Mouse (Mus musculus) CD4-positive helper T cell, adult 2 months (primary cell): ENCODE results near the gene Tmem186.
A peak's percentile ranks its signal among the peaks of the same experiment; 100 is the strongest.

Experiments used
- DNase-seq: peaks from one replicate; pipeline ENCODE4 v3.0.0-alpha.2; 2012; ENCODE audit warnings: low read depth, missing footprints, low spot score

Gene Tmem186

DNA sequence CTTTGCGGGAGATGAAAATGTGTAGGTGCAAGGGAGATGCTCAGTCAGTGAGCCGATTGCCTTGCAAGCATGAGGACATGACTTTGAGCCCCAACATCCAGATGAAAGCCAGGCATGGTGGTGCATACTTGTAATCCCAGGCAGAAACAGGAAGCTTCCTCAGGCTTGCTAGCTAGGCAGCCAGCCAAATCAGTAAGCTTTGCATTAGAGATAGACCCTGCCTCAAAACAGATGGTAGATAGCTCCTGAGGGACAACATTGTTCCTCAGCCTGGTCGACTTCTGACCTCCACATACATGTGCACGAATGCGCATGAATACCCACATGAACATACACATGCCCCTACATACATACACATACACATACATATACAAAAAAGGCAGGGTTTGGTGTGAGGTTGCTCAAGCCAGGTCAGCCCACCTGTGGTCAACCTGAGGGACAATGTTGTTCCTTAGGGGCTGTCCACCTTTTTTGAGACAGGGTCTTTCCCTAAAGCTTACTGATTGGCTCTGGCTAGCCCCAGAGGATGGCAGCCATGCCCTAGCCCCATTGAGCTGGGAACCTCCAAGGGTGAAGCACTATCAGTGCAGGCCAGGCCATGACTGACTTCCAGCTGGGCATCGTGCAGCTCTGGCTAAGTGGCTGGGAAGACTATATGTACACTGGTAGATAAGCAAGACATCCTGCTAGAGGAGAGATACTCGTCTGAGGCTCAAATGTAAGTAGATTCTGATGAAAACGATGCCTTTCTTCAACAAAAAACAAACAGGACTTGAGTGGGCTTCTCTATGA is 25.1 kb downstream of the Tmem186 start:
- DNase-seq, result no peak

DNA sequence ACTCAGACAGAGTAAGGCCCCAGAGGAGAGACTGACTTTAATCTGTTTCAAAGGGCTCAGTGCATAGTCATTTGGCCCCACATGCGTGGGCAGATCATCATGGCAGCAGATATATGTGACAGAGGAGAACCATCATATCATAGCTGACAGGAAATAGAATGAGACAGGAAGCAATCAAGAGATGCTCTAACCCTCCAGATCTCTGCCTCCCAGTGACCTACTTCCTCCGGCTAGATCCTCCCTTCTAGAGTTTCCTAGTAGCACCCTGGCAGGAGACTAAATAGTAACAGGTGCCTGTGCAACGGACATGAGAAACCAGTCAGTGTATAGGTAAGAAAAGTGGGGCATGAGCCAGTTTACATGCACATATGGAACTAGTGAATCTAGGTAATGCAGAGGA is 27.1 kb downstream of the Tmem186 start:
- DNase-seq, result peak; percentile 44

DNA sequence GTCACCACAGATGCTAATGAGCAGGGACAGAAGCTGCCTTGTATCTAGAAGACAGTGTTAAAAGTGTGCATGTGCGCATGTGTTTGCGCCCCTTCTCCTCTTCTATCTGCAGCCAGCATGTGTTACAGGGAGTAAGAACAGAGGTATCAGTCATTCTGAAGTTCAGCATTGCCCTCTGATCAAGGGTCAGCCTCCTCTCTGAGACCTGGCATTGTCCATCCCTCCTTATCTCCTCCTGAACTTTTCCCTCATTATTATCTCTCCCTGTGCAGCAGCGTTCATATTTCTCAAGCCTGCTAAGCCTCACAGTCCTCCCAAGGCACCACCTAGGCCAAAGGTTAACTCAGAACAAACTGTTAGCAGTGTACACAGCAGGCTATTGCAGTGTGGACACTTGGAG is 33.7 kb downstream of the Tmem186 start:
- no peak for DNase-seq

DNA sequence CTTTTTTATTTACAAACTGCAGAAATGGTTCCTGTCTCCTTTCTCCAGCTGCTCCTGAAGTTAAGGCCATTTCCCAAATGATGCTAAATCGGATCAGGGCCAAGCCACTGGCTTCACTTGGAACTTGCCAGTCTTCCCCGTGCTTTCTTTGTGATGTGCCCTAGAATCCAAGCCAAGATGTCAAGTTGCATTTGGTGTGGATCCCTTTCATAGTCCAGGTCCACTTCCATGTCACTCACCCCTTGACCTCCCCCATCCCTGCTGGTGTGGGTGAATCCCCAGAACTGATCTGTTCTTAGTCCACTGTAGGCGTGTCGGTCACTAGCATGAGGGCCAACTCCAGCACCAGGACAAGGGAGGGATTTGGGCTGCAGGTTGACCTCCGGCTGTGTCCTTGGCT is 40.0 kb downstream of the Tmem186 start:
- no peak for DNase-seq

DNA sequence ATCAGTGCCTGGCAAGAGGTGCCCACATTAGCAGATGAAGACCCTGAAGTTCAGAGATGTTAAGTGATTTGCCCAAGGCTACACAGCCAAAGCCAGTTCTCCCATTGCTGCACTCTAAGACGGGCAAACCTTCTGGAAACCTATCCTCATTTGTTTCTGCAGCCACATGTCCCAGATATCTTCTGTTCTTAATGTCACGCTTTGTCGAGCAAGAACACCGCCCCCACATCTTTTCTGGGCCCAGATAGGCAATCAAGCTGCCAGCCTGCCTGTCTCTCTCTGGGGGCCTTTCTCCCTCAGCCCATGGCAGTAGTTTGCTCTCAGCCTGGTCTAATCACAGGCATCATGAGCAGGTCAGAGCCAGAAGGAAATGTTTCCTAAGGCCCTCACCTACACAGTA is 41.2 kb downstream of the Tmem186 start:
- no peak for DNase-seq

DNA sequence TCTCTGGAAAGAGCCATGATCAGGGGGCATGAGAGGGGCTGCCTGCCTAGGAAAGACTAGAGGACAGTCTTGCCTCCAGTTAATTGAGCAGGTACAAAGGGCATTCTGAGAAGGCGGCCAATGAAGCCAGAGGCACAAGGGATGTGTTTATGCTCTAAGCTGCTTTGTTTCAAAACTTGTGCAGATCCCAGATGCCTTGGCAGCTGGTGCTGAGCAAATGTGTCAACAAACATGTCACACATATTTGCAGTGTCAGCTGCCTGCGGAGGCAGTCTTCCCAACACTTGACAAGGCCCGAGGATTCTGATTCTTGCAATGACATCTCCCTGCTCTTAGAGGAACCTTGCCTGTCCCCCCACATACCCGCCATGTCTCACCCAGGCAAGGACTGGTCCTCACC is 42.1 kb downstream of the Tmem186 start:
- no peak for DNase-seq

DNA sequence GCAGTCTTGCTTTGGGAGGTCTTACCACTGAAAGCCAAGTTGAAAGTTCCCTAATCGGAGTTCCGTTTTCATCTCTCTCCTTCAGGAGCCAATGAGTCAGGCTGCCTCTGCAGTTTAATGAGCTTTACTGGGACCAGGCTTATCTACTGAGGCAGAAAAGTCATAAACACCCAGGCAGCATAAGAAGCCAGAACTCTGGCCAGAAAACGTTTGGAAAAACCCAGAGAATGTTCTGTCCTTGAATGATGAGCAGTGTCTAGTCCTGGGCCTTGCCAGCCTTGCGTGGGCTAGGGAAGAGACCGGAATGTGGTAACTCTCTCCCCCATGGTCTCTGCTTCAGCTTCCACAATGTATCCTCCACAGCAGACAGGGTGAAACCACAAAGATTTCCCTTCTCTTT is 52.5 kb downstream of the Tmem186 start:
- DNase-seq, result no peak

DNA sequence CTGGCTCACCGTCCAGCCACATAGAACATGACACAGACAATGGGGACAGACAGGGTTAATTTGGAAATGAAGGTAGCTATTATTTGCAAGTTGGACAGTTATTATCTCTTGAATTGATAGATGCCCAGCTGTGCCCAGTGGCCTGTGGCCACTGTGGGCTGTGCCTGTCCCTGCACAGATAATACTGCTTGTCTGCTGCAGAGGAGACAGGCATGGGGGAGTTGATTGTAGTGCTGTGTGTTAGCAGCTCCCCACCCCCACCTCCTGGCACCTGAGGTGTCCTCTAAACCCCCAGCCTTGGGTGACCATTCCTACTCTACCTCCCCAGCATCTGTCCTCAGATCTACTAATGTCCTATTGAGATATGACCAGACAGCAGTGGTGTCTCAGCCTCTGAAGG is 53.3 kb downstream of the Tmem186 start:
- DNase-seq, result no peak
